Mouse (Mus musculus): ENCODE measurements around the gene Capn5.

- TF ChIP-seq EP300 (IDR thresholded peaks at IDR 0.05; ENCODE audit: insufficient read depth, low read depth, low read length) (no peak), CTCF (IDR thresholded peaks at IDR 0.05; ENCODE audit: low read depth, low read length) (no peak)
Observed at GRCm38 (mm10) chr7:98216713-98217112, 38.6 kb upstream of the Capn5 start.
